Mouse (Mus musculus): ENCODE data around the gene Timm10. TPM values are rescaled to one million over a fixed set of nuclear protein-coding genes. Genes with fewer than 3 reads are reported as not detected.

The Timm10 gene
- polyA plus RNA-seq (2012; rRNA removed): 20.2 and 25.1 TPM in 2 replicates

GRCm38 (mm10) chr2:84826488-84827282 is at the start of gene Timm10:
Timm10 (plus strand) TSS chr2:84826997.
- peaks cover 4% of the 10 kb centered on the region; the same call in 1 of the 2 replicates for H3K4me1 ChIP-seq (ENCODE audit: control insufficient read depth, insufficient read depth, low read length)
- H3K4me3 ChIP-seq (replicated peaks; ENCODE audit: extremely low read depth, low read depth, low read length): peak within 1 kb of the TSS; percentile 93
- peak; percentile 66 for DNase-seq
- WGBS: under 1% methylated on average over 34 of the region's 34 CpGs
- TF ChIP-seq POLR2A (IDR thresholded peaks at IDR 0.05; ENCODE audit: borderline replicate concordance, extremely low read depth, low read depth, low read length): peak; percentile 41; the same call in 1 of the 2 replicates
- no peak for TF ChIP-seq CTCF (IDR thresholded peaks at IDR 0.05; ENCODE audit: insufficient read depth, low read length)

- WGBS: 52% methylated on average over 3 of the region's 3 CpGs
- DNase-seq: no peak
- Histone ChIP-seq H3K4me3 (replicated peaks; ENCODE audit: extremely low read depth, low read depth, low read length) (no peak overlapping the region), H3K4me1 (ENCODE audit: control insufficient read depth, insufficient read depth, low read length) (no peaks in the 10 kb centered on the region)
- no peak for TF ChIP-seq CTCF (IDR thresholded peaks at IDR 0.05; ENCODE audit: insufficient read depth, low read length)
- no peak for TF ChIP-seq POLR2A (IDR thresholded peaks at IDR 0.05; ENCODE audit: borderline replicate concordance, extremely low read depth, low read depth, low read length)
Observed at GRCm38 (mm10) chr2:84777706-84778105, 49.1 kb upstream of the Timm10 start.

GRCm38 (mm10) chr2:84779210-84779609 is 47.6 kb upstream of the Timm10 start:
- H3K4me1 ChIP-seq (ENCODE audit: control insufficient read depth, insufficient read depth, low read length): no peaks in the 10 kb centered on the region
- 41% methylated on average over 6 of the region's 6 CpGs for WGBS
- DNase-seq: no peak
- H3K4me3 ChIP-seq (replicated peaks; ENCODE audit: extremely low read depth, low read depth, low read length): no peak overlapping the region
- TF ChIP-seq CTCF (IDR thresholded peaks at IDR 0.05; ENCODE audit: insufficient read depth, low read length) (peak; percentile 24; the same call in 1 of the 2 replicates), POLR2A (IDR thresholded peaks at IDR 0.05; ENCODE audit: borderline replicate concordance, extremely low read depth, low read depth, low read length) (no peak)

GRCm38 (mm10) chr2:84783315-84783714 is 43.5 kb upstream of the Timm10 start:
- Histone ChIP-seq H3K4me3 (replicated peaks; ENCODE audit: extremely low read depth, low read depth, low read length) (no peak overlapping the region), H3K4me1 (ENCODE audit: control insufficient read depth, insufficient read depth, low read length) (no peaks in the 10 kb centered on the region)
- 79% methylated on average over 1 of the region's 1 CpGs for WGBS
- no peak for DNase-seq
- no peak for TF ChIP-seq CTCF (IDR thresholded peaks at IDR 0.05; ENCODE audit: insufficient read depth, low read length)
- no peak for TF ChIP-seq POLR2A (IDR thresholded peaks at IDR 0.05; ENCODE audit: borderline replicate concordance, extremely low read depth, low read depth, low read length)

- Histone ChIP-seq H3K4me1 (ENCODE audit: control insufficient read depth, insufficient read depth, low read length) (no peaks in the 10 kb centered on the region), H3K4me3 (replicated peaks; ENCODE audit: extremely low read depth, low read depth, low read length) (no peak overlapping the region)
- 52% methylated on average over 3 of the region's 3 CpGs for WGBS
- DNase-seq: no peak
- TF ChIP-seq CTCF (IDR thresholded peaks at IDR 0.05; ENCODE audit: insufficient read depth, low read length) (no peak), POLR2A (IDR thresholded peaks at IDR 0.05; ENCODE audit: borderline replicate concordance, extremely low read depth, low read depth, low read length) (no peak)
Observed at GRCm38 (mm10) chr2:84783840-84784566, 42.8 kb upstream of the Timm10 start.

- H3K4me1 ChIP-seq (ENCODE audit: control insufficient read depth, insufficient read depth, low read length): no peaks in the 10 kb centered on the region
- no peak for DNase-seq
- no peak for TF ChIP-seq CTCF (IDR thresholded peaks at IDR 0.05; ENCODE audit: insufficient read depth, low read length)
- TF ChIP-seq POLR2A (IDR thresholded peaks at IDR 0.05; ENCODE audit: borderline replicate concordance, extremely low read depth, low read depth, low read length): no peak
- H3K4me3 ChIP-seq (replicated peaks; ENCODE audit: extremely low read depth, low read depth, low read length): no peak overlapping the region
- 61% methylated on average over 3 of the region's 3 CpGs for WGBS
Observed at GRCm38 (mm10) chr2:84788316-84788715, 38.5 kb upstream of the Timm10 start.

- DNase-seq: no peak
- Histone ChIP-seq H3K4me3 (replicated peaks; ENCODE audit: extremely low read depth, low read depth, low read length) (no peak overlapping the region), H3K4me1 (ENCODE audit: control insufficient read depth, insufficient read depth, low read length) (no peaks in the 10 kb centered on the region)
- 56% methylated on average over 9 of the region's 9 CpGs for WGBS
- TF ChIP-seq POLR2A (IDR thresholded peaks at IDR 0.05; ENCODE audit: borderline replicate concordance, extremely low read depth, low read depth, low read length): no peak
- no peak for TF ChIP-seq CTCF (IDR thresholded peaks at IDR 0.05; ENCODE audit: insufficient read depth, low read length)
Observed at GRCm38 (mm10) chr2:84790418-84790817, 36.4 kb upstream of the Timm10 start.

GRCm38 (mm10) chr2:84792516-84792915 is 34.3 kb upstream of the Timm10 start:
- WGBS: 20% methylated on average over 3 of the region's 3 CpGs
- no peak for DNase-seq

GRCm38 (mm10) chr2:84793154-84793553 is 33.6 kb upstream of the Timm10 start:
- 90% methylated on average over 3 of the region's 3 CpGs for WGBS
- no peak for TF ChIP-seq POLR2A (IDR thresholded peaks at IDR 0.05; ENCODE audit: borderline replicate concordance, extremely low read depth, low read depth, low read length)
- no peak for TF ChIP-seq CTCF (IDR thresholded peaks at IDR 0.05; ENCODE audit: insufficient read depth, low read length)
- DNase-seq: no peak
- Histone ChIP-seq H3K4me1 (ENCODE audit: control insufficient read depth, insufficient read depth, low read length) (no peaks in the 10 kb centered on the region; the same call in 1 of the 2 replicates), H3K4me3 (replicated peaks; ENCODE audit: extremely low read depth, low read depth, low read length) (no peak overlapping the region)

More at GRCm38 (mm10) chr2:84792516-84792915, 34.3 kb upstream of the Timm10 start:
- no peak overlapping the region for H3K4me3 ChIP-seq (replicated peaks; ENCODE audit: extremely low read depth, low read depth, low read length)
- no peaks in the 10 kb centered on the region for H3K4me1 ChIP-seq (ENCODE audit: control insufficient read depth, insufficient read depth, low read length)
- TF ChIP-seq CTCF (IDR thresholded peaks at IDR 0.05; ENCODE audit: insufficient read depth, low read length): no peak
- TF ChIP-seq POLR2A (IDR thresholded peaks at IDR 0.05; ENCODE audit: borderline replicate concordance, extremely low read depth, low read depth, low read length): no peak
